Mouse (Mus musculus): ENCODE measurements around the gene Zfp239. TPM values are rescaled to one million over a fixed set of nuclear protein-coding genes. Genes with fewer than 3 reads are reported as not detected.

Gene Zfp239
- polyA plus RNA-seq, 1 experiment from 2014 or later, result 7.5 TPM

Other genes with a start within 250 kb of the Zfp239 start
- gene Zfp637, start 20.9 kb upstream of the Zfp239 start, polyA plus RNA-seq (2015; fragmentation: Nextera tagmentation; extraction: Ambion mirVana), result 132 TPM in 2 replicates
- gene Hnrnpf, start 38.2 kb downstream of the Zfp239 start, polyA plus RNA-seq (2015; fragmentation: Nextera tagmentation; extraction: Ambion mirVana), result 702 and 720 TPM in 2 replicates
- 6.1 and 6.6 TPM in 2 replicates for gene Fxyd4, start 75.6 kb downstream of the Zfp239 start, polyA plus RNA-seq (2015; fragmentation: Nextera tagmentation; extraction: Ambion mirVana)
- 6.1 and 6.3 TPM in 2 replicates for gene Rasgef1a, start 149.3 kb downstream of the Zfp239 start, polyA plus RNA-seq (2015; fragmentation: Nextera tagmentation; extraction: Ambion mirVana)